Mouse (Mus musculus) CD4-positive helper T cell, adult 2 months (primary cell): Measurements from ENCODE around the gene Ciz1.

Experiments used
- DNase-seq: peaks from one replicate; pipeline ENCODE4 v3.0.0-alpha.2; 2012; ENCODE audit warnings: low read depth, missing footprints, low spot score

Ciz1 gene

GRCm38 (mm10) chr2:32417486-32417885, 65.4 kb downstream of the Ciz1 start:
- DNase-seq: no peak

GRCm38 (mm10) chr2:32418430-32419151, 66.5 kb downstream of the Ciz1 start:
- DNase-seq: no peak

- no peak for DNase-seq
These were observed 67.2 kb downstream of the Ciz1 start for GRCm38 (mm10) chr2:32419359-32419758.

- DNase-seq: no peak
These were observed 68.0 kb downstream of the Ciz1 start for GRCm38 (mm10) chr2:32420066-32420608.

- DNase-seq: no peak
These were observed 68.5 kb downstream of the Ciz1 start for GRCm38 (mm10) chr2:32420647-32421046.

- no peak for DNase-seq
These were observed 69.7 kb downstream of the Ciz1 start for GRCm38 (mm10) chr2:32421851-32422251.

- peak; percentile 67 for DNase-seq
These were observed 71.6 kb downstream of the Ciz1 start for GRCm38 (mm10) chr2:32423481-32424331.

- DNase-seq: no peak
These were observed 72.7 kb downstream of the Ciz1 start for GRCm38 (mm10) chr2:32424796-32425195.

- DNase-seq: no peak
These were observed 73.4 kb downstream of the Ciz1 start for GRCm38 (mm10) chr2:32425568-32425967.

GRCm38 (mm10) chr2:32426141-32426540, 74.0 kb downstream of the Ciz1 start:
- DNase-seq: no peak

- no peak for DNase-seq
These were observed 75.6 kb downstream of the Ciz1 start for GRCm38 (mm10) chr2:32427720-32428119.

- no peak for DNase-seq
These were observed 76.2 kb downstream of the Ciz1 start for GRCm38 (mm10) chr2:32428262-32428722.

GRCm38 (mm10) chr2:32429215-32429891, 77.2 kb downstream of the Ciz1 start:
- DNase-seq: no peak
